Comparison of ENCODE assay signal across 25 mouse cellular contexts in genomic region chr5:52388092-52388749, GRCm38 (mm10). TPM values are rescaled to one million over a fixed set of nuclear protein-coding genes. Genes with fewer than 3 reads are reported as not detected.
A peak's percentile ranks its signal among the peaks of the same experiment; 100 is the strongest.
DNase-seq lines count a peak whose midpoint lies in the region; ATAC-seq and TF ChIP-seq lines count a peak whose summit lies in the region.
"Had no signal": no experiment of that assay in that cellular context is flagged by ENCODE, and none has a peak within 500 bp of the region (broad histone marks: within the 10 kb centered on the region; RNA-seq: fewer than 3 reads in every experiment).

No protein-coding gene starts in this region.

- no peak for TF ChIP-seq CTCF in cortical plate, adult 2 months (IDR thresholded peaks at IDR 0.05; ENCODE audit: extremely low read depth, insufficient read depth, low read length)

- H3K4me3 ChIP-seq in hindbrain, embryonic 16.5 days (ENCODE audit: low read length): no peak overlapping the region
- H3K4me3 ChIP-seq in hindbrain, embryonic 14.5 days (replicated peaks; ENCODE audit: low read length): no peak overlapping the region
- no peak overlapping the region for H3K4me3 ChIP-seq in cortical plate, adult 2 months (ENCODE audit: insufficient read depth, low read length)
- H3K4me3 ChIP-seq: forebrain, embryonic 13.5 days; gastrocnemius, adult 2 months; hindbrain, embryonic 13.5 days; intestine, embryonic 15.5 days; limb, embryonic 10.5 days; midbrain, embryonic 10.5 days; neural tube, embryonic 15.5 days; stomach, embryonic 15.5 days had no signal

- H3K9ac ChIP-seq in hindbrain, embryonic 16.5 days (ENCODE audit: low read depth, low read length): no peak overlapping the region
- no peak overlapping the region for H3K9ac ChIP-seq in hindbrain, embryonic 14.5 days
- H3K9ac ChIP-seq: forebrain, embryonic 13.5 days; hindbrain, embryonic 13.5 days; intestine, embryonic 15.5 days; neural tube, embryonic 15.5 days; stomach, embryonic 15.5 days had no signal

- H3K27ac ChIP-seq in hindbrain, embryonic 16.5 days (ENCODE audit: low read depth, low read length): no peak overlapping the region
- no peak overlapping the region for H3K27ac ChIP-seq in hindbrain, embryonic 14.5 days
- peak overlapping the region; percentile 63 for H3K27ac ChIP-seq in cortical plate, adult 2 months (ENCODE audit: insufficient read depth, low read length)
- H3K27ac ChIP-seq: forebrain, embryonic 13.5 days; gastrocnemius, adult 2 months; hindbrain, embryonic 13.5 days; intestine, embryonic 15.5 days; limb, embryonic 10.5 days; midbrain, embryonic 10.5 days; neural tube, embryonic 15.5 days; stomach, embryonic 15.5 days had no signal

- H3K27me3 ChIP-seq in hindbrain, embryonic 16.5 days (replicated peaks; ENCODE audit: control insufficient read depth, insufficient read depth, low read length): no peaks in the 10 kb centered on the region
- no peaks in the 10 kb centered on the region for H3K27me3 ChIP-seq in hindbrain, embryonic 14.5 days (ENCODE audit: control insufficient read depth, insufficient read depth, low read length)
- H3K27me3 ChIP-seq: CH12.LX; forebrain, embryonic 13.5 days; hindbrain, embryonic 13.5 days; intestine, embryonic 15.5 days; neural tube, embryonic 15.5 days; Patski; stomach, embryonic 15.5 days had no signal

- peaks cover 2% of the 10 kb centered on the region; the same call in 1 of the 2 replicates for H3K9me3 ChIP-seq in hindbrain, embryonic 16.5 days (ENCODE audit: control insufficient read depth, low read length)
- H3K9me3 ChIP-seq in hindbrain, embryonic 14.5 days (ENCODE audit: control insufficient read depth, low read length): no peaks in the 10 kb centered on the region
- H3K9me3 ChIP-seq: forebrain, embryonic 13.5 days; hindbrain, embryonic 13.5 days; intestine, embryonic 15.5 days; limb, embryonic 10.5 days; midbrain, embryonic 10.5 days; neural tube, embryonic 15.5 days; stomach, embryonic 15.5 days had no signal

- peaks cover 4% of the 10 kb centered on the region for H3K36me3 ChIP-seq in hindbrain, embryonic 16.5 days (ENCODE audit: control insufficient read depth, insufficient read depth, low read length)
- no peaks in the 10 kb centered on the region; the same call in 1 of the 2 replicates for H3K36me3 ChIP-seq in hindbrain, embryonic 14.5 days (replicated peaks; ENCODE audit: control insufficient read depth, insufficient read depth)
- H3K36me3 ChIP-seq: G1E; intestine, embryonic 15.5 days; limb, embryonic 10.5 days; midbrain, embryonic 10.5 days had no signal

- TF ChIP-seq POLR2A in cortical plate, adult 2 months (IDR thresholded peaks at IDR 0.05; ENCODE audit: extremely low read depth, insufficient read depth, low read length): no peak

- WGBS in hindbrain, embryonic 16.5 days: 73% methylated on average over 7 of the region's 7 CpGs
- 68% methylated on average over 7 of the region's 7 CpGs for WGBS in hindbrain, embryonic 14.5 days

- DNase-seq in hindbrain, embryonic 14.5 days (ENCODE audit: low spot score): no peak
- peak; percentile 50 to 53 for DNase-seq in left cerebral cortex, postnatal 36 days (ENCODE audit: low spot score in 2 of 2)
- DNase-seq in left cerebral cortex, postnatal 10 days (ENCODE audit: extremely low spot score in 1 of 2, low spot score in 2 of 2): no peak
- DNase-seq in right cerebral cortex, postnatal 10 days (ENCODE audit: low spot score in 2 of 2): peak; percentile 42 to 46
- DNase-seq in c-Kit-positive CD71-positive TER-119-positive erythroid progenitor cells, embryonic 14.5 days (ENCODE audit: low spot score): no peak
- DNase-seq: B cell, adult 2 months; cerebellum, postnatal 36 days; gastrocnemius, adult 2 months; kidney, adult 8-10 months; kidney, postnatal 10 days; liver; thymus, adult 18-20 months; thymus, postnatal 36 days had no signal

- H3K4me2 ChIP-seq in hindbrain, embryonic 16.5 days (ENCODE audit: low read length): no peak overlapping the region
- no peak overlapping the region for H3K4me2 ChIP-seq in hindbrain, embryonic 14.5 days (replicated peaks)
- H3K4me2 ChIP-seq: forebrain, embryonic 13.5 days; hindbrain, embryonic 13.5 days; intestine, embryonic 15.5 days; neural tube, embryonic 15.5 days; stomach, embryonic 15.5 days had no signal

- no peaks in the 10 kb centered on the region for H3K4me1 ChIP-seq in hindbrain, embryonic 16.5 days (ENCODE audit: control insufficient read depth, insufficient read depth, low read depth, low read length)
- no peaks in the 10 kb centered on the region for H3K4me1 ChIP-seq in hindbrain, embryonic 14.5 days (replicated peaks; ENCODE audit: control insufficient read depth, insufficient read depth, low read length)
- H3K4me1 ChIP-seq in cortical plate, adult 2 months (ENCODE audit: control insufficient read depth, insufficient read depth, low read length): peaks cover 16% of the 10 kb centered on the region
- H3K4me1 ChIP-seq: forebrain, embryonic 13.5 days; hindbrain, embryonic 13.5 days; intestine, embryonic 15.5 days; limb, embryonic 10.5 days; midbrain, embryonic 10.5 days; stomach, embryonic 15.5 days had no signal

- intact Hi-C loops in left cerebral cortex, postnatal 36 days (cut with DNase I): no loop called here
- intact Hi-C loops in left cerebral cortex, postnatal 10 days (cut with DNase I): no loop called here

- ATAC-seq in hindbrain, embryonic 16.5 days: peak; percentile 40; the same call in 1 of the 2 replicates
- ATAC-seq in hindbrain, embryonic 14.5 days (ENCODE audit: low FRiP score): no peak
- ATAC-seq: forebrain, embryonic 13.5 days; intestine, embryonic 15.5 days; Patski had no signal

RNA-seq across cellular contexts. Expression of gene Sod3, which starts 24.6 kb away (rescaled TPM):
- 4.3 and 5.6 TPM in 2 replicates for polyA plus RNA-seq in hindbrain, embryonic 16.5 days (2015; fragmentation: Nextera tagmentation; extraction: Ambion mirVana)
- 2.9 and 3.8 TPM in 2 replicates for polyA plus RNA-seq in hindbrain, embryonic 14.5 days (2014; fragmentation: Nextera tagmentation; extraction: Ambion mirVana)
- total RNA-seq in left cerebral cortex, postnatal 36 days (2021): 1 to 10 TPM; 6.3 to 7.0 TPM
- 1 to 10 TPM; 4.3 TPM for total RNA-seq in left cerebral cortex, postnatal 10 days (2021)
- 10.8 and 12.2 TPM in 2 replicates for polyA plus RNA-seq in cortical plate, adult 2 months (2012; rRNA removed)
- total RNA-seq: CH12.LX had no signal
- polyA plus RNA-seq: G1E; limb, embryonic 10.5 days had no signal

Comparison
In these comparisons a context has a peak if more than half of its experiments do, and no peak if none do; other contexts are left out.
1. DNase-seq: peak in left cerebral cortex, postnatal 36 days (2 of 2) and right cerebral cortex, postnatal 10 days (2 of 2); none in hindbrain, embryonic 14.5 days (single experiment), left cerebral cortex, postnatal 10 days (0 of 2) and c-Kit-positive CD71-positive TER-119-positive erythroid progenitor cells, embryonic 14.5 days (single experiment).